8 mouse cellular contexts compared by ENCODE assay signal in the genomic region with DNA sequence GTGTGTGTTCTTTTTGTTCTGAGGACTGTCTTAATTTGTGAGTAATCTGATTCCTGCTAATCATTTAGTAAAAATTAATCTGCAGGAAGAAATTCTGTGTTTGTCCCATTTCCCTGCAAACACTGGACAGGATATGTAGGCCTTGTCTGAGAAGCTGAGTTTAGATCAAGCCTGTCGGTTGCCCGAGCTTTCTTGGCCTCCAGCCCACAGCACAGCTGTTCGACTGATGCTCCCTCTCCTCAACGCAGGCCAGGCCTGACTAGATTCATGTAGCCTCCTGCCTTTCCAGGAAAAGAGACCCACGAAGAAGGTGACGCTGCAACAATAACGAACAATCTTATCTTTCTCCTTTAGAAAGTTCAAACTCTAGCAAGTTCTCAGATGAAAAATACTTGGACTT.
DNase-seq lines count a peak whose midpoint lies in the region; ATAC-seq and TF ChIP-seq lines count a peak whose summit lies in the region.

No protein-coding gene starts in this region.

- no peaks in the 10 kb centered on the region for H3K9me3 ChIP-seq in embryonic facial prominence, embryonic 14.5 days (ENCODE audit: control insufficient read depth, low read length)
- H3K9me3 ChIP-seq in embryonic facial prominence, embryonic 10.5 days = no peaks in the 10 kb centered on the region
- H3K9me3 ChIP-seq in stomach, postnatal 0 days (ENCODE audit: control insufficient read depth, low read length) = no peaks in the 10 kb centered on the region

- peak; percentile 65; the same call in 1 of the 2 replicates for ATAC-seq in embryonic facial prominence, embryonic 14.5 days (ENCODE audit: low read depth)
- ATAC-seq in stomach, postnatal 0 days (ENCODE audit: low FRiP score, low TSS enrichment) = no peak; the same call in 1 of the 2 replicates
- ATAC-seq in inflammation-experienced regulatory T-cells, adult 6 months = no peak

- TF ChIP-seq EP300 in stomach, postnatal 0 days (optimal IDR thresholded peaks at IDR 0.05) = no peak

- 42% methylated on average over 7 of the region's 7 CpGs for WGBS in embryonic facial prominence, embryonic 14.5 days
- 92% methylated on average over 7 of the region's 7 CpGs for WGBS in embryonic facial prominence, embryonic 10.5 days
- WGBS in stomach, postnatal 0 days = 24% methylated on average over 7 of the region's 7 CpGs

- H3K4me1 ChIP-seq in embryonic facial prominence, embryonic 14.5 days (ENCODE audit: control insufficient read depth, insufficient read depth, low read length) = peaks cover 4% of the 10 kb centered on the region; the same call in 1 of the 2 replicates
- H3K4me1 ChIP-seq in embryonic facial prominence, embryonic 10.5 days = no peaks in the 10 kb centered on the region
- H3K4me1 ChIP-seq in stomach, postnatal 0 days (replicated peaks; ENCODE audit: control insufficient read depth, insufficient read depth) = 0 out of 2 replicates have a peak, but pooled peaks cover 2% of the 10 kb centered on the region

- no peak for TF ChIP-seq CTCF in stomach, postnatal 0 days (IDR thresholded peaks at IDR 0.05; ENCODE audit: low read depth)

- no peak overlapping the region for H3K4me3 ChIP-seq in embryonic facial prominence, embryonic 14.5 days (ENCODE audit: low read depth, low read length)
- H3K4me3 ChIP-seq in embryonic facial prominence, embryonic 10.5 days = no peak overlapping the region
- no peak overlapping the region for H3K4me3 ChIP-seq in stomach, postnatal 0 days (ENCODE audit: low read depth, low read length)

- no peaks in the 10 kb centered on the region for H3K36me3 ChIP-seq in embryonic facial prominence, embryonic 14.5 days (ENCODE audit: control insufficient read depth, insufficient read depth, low read length)
- no peaks in the 10 kb centered on the region for H3K36me3 ChIP-seq in embryonic facial prominence, embryonic 10.5 days (replicated peaks)
- H3K36me3 ChIP-seq in stomach, postnatal 0 days (ENCODE audit: control insufficient read depth, insufficient read depth, low read length) = no peaks in the 10 kb centered on the region

- no peaks in the 10 kb centered on the region for H3K27me3 ChIP-seq in embryonic facial prominence, embryonic 14.5 days (replicated peaks; ENCODE audit: control insufficient read depth, insufficient read depth, low read length)
- no peaks in the 10 kb centered on the region for H3K27me3 ChIP-seq in embryonic facial prominence, embryonic 10.5 days (replicated peaks; ENCODE audit: low read depth, poor library complexity, severe bottlenecking)
- H3K27me3 ChIP-seq in stomach, postnatal 0 days (ENCODE audit: control insufficient read depth, insufficient read depth, low read length) = no peaks in the 10 kb centered on the region

- no peak overlapping the region for H3K27ac ChIP-seq in embryonic facial prominence, embryonic 14.5 days (replicated peaks; ENCODE audit: low read depth, low read length)
- H3K27ac ChIP-seq in embryonic facial prominence, embryonic 10.5 days (replicated peaks) = no peak overlapping the region
- no peak overlapping the region; the same call in 1 of the 2 replicates for H3K27ac ChIP-seq in stomach, postnatal 0 days (replicated peaks)

- peak; percentile 88 for DNase-seq in embryonic facial prominence, embryonic 14.5 days (ENCODE audit: low spot score)
- no peak for DNase-seq in embryonic facial prominence, embryonic 10.5 days (ENCODE audit: low spot score)
- DNase-seq in urinary bladder, postnatal 25 days (ENCODE audit: low spot score) = peak; percentile 57
- no peak for DNase-seq in urinary bladder, postnatal 10 days (ENCODE audit: low spot score)
- DNase-seq in kidney, postnatal 10 days = peak; percentile 95
- DNase-seq in stomach, postnatal 0 days (ENCODE audit: low spot score) = peak; percentile 41
- no peak for DNase-seq in spleen, postnatal 36 days (ENCODE audit: low spot score in 2 of 2)

- H3K4me2 ChIP-seq in embryonic facial prominence, embryonic 14.5 days (ENCODE audit: low read depth, low read length) = no peak overlapping the region
- H3K4me2 ChIP-seq in stomach, postnatal 0 days (replicated peaks; ENCODE audit: low read depth) = no peak overlapping the region

- H3K9ac ChIP-seq in embryonic facial prominence, embryonic 14.5 days (ENCODE audit: low read depth, low read length) = no peak overlapping the region
- no peak overlapping the region for H3K9ac ChIP-seq in stomach, postnatal 0 days (ENCODE audit: low read length)

Comparison
In these comparisons a context has a peak if more than half of its experiments do, and no peak if none do; other contexts are left out.
1. DNase-seq: peak in embryonic facial prominence, embryonic 14.5 days (single experiment), urinary bladder, postnatal 25 days (single experiment), kidney, postnatal 10 days (single experiment) and stomach, postnatal 0 days (single experiment); none in embryonic facial prominence, embryonic 10.5 days (single experiment), urinary bladder, postnatal 10 days (single experiment) and spleen, postnatal 36 days (0 of 2).